Mouse (Mus musculus): ENCODE measurements around the gene Rnase9. TPM values are rescaled to one million over a fixed set of nuclear protein-coding genes. Genes with fewer than 3 reads are reported as not detected.
A peak's percentile ranks its signal among the peaks of the same experiment; 100 is the strongest.
"Not testable (repeated sequence)": the region's sequence is repeated elsewhere in the genome, so short reads cannot be mapped to it uniquely, and the experiment has no call there.

The Rnase9 gene
- polyA plus RNA-seq, 1 experiment, result not detected

DNA sequence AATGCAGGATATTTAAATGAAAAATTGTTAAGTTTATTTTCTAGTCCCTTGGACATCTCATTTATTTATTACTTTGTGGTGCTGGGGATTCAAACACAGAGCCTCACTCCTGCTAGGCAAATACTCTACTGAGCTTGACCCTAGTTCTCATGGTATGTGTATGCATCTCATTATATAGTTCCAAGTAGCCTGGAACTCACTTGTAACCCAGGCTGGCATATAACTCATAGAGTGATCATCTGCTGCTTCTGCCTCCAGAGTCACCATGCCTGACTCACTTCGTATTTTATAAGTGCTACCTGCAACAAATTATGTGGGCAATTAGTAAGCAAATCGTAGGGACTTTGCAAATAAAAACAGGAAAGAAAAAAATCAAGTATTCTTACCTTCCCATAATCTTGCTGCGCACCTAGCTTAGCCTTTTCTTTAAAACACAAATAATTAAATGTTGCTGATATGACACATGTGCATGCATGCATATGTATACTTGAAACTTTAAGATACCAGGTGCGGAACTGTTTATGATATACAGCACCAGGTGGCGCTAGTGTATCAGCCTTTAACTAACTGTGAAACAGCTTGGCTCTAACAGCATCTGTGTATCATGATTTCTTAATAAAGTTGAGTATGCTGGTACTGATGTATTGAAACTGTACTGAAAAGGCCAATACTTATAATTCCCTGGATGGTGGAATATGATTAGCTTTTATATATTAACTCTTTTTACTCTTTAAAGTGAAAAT is 15.1 kb downstream of the Rnase9 start:
- Histone ChIP-seq H3K36me3 (ENCODE audit: control insufficient read depth, insufficient read depth, low read length) (no peaks in the 10 kb centered on the region), H3K4me1 (ENCODE audit: control insufficient read depth, insufficient read depth, insufficient read length) (no peaks in the 10 kb centered on the region), H3K4me3 (ENCODE audit: extremely low read depth, insufficient read depth, insufficient read length) (no peak overlapping the region), H3K27ac (ENCODE audit: insufficient read depth, low read length) (no peak overlapping the region), H3K27me3 (ENCODE audit: control insufficient read depth, insufficient read depth, low read length) (no peaks in the 10 kb centered on the region)
- peak; percentile 33; the same call in 1 of the 2 replicates for TF ChIP-seq CTCF (IDR thresholded peaks at IDR 0.05; ENCODE audit: extremely low read depth, insufficient read depth, insufficient read length, insufficient replicate concordance)
- no peak for TF ChIP-seq POLR2A (IDR thresholded peaks at IDR 0.05; ENCODE audit: low read depth, low read length)
- peak; percentile 69 to 74 for DNase-seq (ENCODE audit: low read depth in 1 of 2, low spot score in 2 of 2)
- 39% methylated on average over 5 of the region's 5 CpGs for WGBS

DNA sequence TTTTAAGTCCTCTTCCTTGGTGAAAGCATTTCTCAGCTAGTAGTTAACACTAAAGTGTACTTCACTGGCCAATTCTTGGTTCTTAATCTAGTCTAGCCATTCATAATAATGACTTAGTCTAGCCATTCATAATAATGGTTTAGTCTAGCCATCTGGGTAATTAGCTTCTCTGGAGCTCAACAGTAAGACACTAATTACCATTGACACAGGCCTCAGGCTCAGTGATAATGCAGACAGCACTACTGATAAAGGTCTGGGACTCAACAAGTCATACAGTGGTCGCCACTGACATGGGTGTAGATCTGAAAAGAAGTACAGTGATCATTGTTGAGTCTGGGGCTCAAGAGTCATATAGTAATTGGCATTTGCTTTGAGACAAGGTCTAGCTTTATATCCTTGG is 16.8 kb downstream of the Rnase9 start:
- DNase-seq (ENCODE audit: low read depth in 1 of 2, low spot score in 2 of 2), result no peak
- Histone ChIP-seq H3K36me3 (ENCODE audit: control insufficient read depth, insufficient read depth, low read length) (no peaks in the 10 kb centered on the region), H3K27me3 (ENCODE audit: control insufficient read depth, insufficient read depth, low read length) (no peaks in the 10 kb centered on the region), H3K27ac (ENCODE audit: insufficient read depth, low read length) (no peak overlapping the region), H3K4me1 (ENCODE audit: control insufficient read depth, insufficient read depth, insufficient read length) (no peaks in the 10 kb centered on the region), H3K4me3 (ENCODE audit: extremely low read depth, insufficient read depth, insufficient read length) (no peak overlapping the region)
- WGBS, result 79% methylated on average over 1 of the region's 1 CpGs
- TF ChIP-seq CTCF (IDR thresholded peaks at IDR 0.05; ENCODE audit: extremely low read depth, insufficient read depth, insufficient read length, insufficient replicate concordance), result no peak
- TF ChIP-seq POLR2A (IDR thresholded peaks at IDR 0.05; ENCODE audit: low read depth, low read length), result no peak

DNA sequence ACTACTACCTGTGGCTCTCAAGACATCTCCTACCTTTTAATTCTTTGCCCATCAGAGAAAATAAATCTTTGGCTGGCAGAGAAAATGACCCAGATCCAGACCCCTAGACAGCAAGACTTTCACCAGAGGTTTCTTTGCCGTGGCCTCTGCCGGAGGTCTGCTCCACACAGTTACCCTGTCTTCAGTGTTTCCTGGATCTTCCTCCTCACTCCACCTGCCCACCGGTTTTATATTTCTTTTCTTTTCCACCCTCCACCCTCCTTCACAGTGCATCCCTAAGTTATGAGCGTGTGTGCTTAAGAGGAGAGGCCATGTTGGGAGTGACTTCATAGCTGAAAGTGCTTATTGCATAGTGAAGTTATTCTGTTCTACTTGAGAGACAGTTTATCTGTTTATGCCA is 18.2 kb downstream of the Rnase9 start:
- H3K4me1 ChIP-seq (ENCODE audit: control insufficient read depth, insufficient read depth, insufficient read length), result no peaks in the 10 kb centered on the region
- no peak overlapping the region for H3K4me3 ChIP-seq (ENCODE audit: extremely low read depth, insufficient read depth, insufficient read length)
- no peaks in the 10 kb centered on the region for H3K27me3 ChIP-seq (ENCODE audit: control insufficient read depth, insufficient read depth, low read length)
- DNase-seq (ENCODE audit: low read depth in 1 of 2, low spot score in 2 of 2), result no peak
- H3K27ac ChIP-seq (ENCODE audit: insufficient read depth, low read length), result no peak overlapping the region
- TF ChIP-seq POLR2A (IDR thresholded peaks at IDR 0.05; ENCODE audit: low read depth, low read length), result no peak
- TF ChIP-seq CTCF (IDR thresholded peaks at IDR 0.05; ENCODE audit: extremely low read depth, insufficient read depth, insufficient read length, insufficient replicate concordance), result no peak
- H3K36me3 ChIP-seq (ENCODE audit: control insufficient read depth, insufficient read depth, low read length), result no peaks in the 10 kb centered on the region
- 92% methylated on average over 4 of the region's 4 CpGs for WGBS

DNA sequence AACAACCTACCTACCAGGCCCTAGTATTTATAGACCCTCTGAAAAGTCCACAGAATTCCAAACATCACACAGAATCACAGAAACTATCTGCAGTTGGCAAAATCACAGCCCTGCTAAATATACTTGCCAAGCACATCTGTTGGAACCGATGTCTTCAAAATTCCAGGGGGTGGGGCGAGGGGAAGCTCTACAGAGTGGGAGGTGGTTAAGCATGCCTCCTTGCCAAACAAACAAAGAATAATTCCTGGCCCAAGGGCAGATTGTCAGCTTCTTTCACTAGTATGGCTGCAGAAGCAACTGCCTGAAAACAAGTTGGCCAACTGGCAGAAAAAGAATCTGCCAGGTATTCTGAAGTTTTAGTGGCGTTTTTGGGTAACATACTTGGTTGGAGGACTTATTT is 24.4 kb downstream of the Rnase9 start:
- H3K27ac ChIP-seq (ENCODE audit: insufficient read depth, low read length), result no peak overlapping the region
- 86% methylated on average over 3 of the region's 3 CpGs for WGBS
- no peak overlapping the region for H3K4me3 ChIP-seq (ENCODE audit: extremely low read depth, insufficient read depth, insufficient read length)
- H3K4me1 ChIP-seq (ENCODE audit: control insufficient read depth, insufficient read depth, insufficient read length), result no peaks in the 10 kb centered on the region
- no peaks in the 10 kb centered on the region for H3K36me3 ChIP-seq (ENCODE audit: control insufficient read depth, insufficient read depth, low read length)
- no peak for DNase-seq (ENCODE audit: low read depth in 1 of 2, low spot score in 2 of 2)
- TF ChIP-seq CTCF (IDR thresholded peaks at IDR 0.05; ENCODE audit: extremely low read depth, insufficient read depth, insufficient read length, insufficient replicate concordance), result no peak
- no peak for TF ChIP-seq POLR2A (IDR thresholded peaks at IDR 0.05; ENCODE audit: low read depth, low read length)
- H3K27me3 ChIP-seq (ENCODE audit: control insufficient read depth, insufficient read depth, low read length), result no peaks in the 10 kb centered on the region

DNA sequence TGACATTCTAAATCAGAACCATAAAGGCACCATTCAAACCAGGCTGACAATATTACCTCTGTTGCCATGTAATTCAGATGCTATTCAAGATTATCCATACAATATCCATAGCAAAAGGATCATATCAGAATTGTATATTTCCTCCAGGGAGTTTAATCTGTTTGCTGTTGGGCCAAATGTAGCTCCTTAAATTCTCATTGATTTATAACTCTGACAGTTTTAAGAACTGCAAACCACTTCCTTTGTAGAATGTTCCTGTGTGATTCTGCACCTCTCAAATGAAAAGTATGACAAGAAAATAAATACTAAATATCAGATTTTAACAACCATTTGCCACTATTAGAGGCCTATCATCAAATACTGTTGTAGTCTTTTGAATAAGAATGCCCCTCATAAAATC is 25.9 kb downstream of the Rnase9 start:
- no peaks in the 10 kb centered on the region for H3K27me3 ChIP-seq (ENCODE audit: control insufficient read depth, insufficient read depth, low read length)

DNA sequence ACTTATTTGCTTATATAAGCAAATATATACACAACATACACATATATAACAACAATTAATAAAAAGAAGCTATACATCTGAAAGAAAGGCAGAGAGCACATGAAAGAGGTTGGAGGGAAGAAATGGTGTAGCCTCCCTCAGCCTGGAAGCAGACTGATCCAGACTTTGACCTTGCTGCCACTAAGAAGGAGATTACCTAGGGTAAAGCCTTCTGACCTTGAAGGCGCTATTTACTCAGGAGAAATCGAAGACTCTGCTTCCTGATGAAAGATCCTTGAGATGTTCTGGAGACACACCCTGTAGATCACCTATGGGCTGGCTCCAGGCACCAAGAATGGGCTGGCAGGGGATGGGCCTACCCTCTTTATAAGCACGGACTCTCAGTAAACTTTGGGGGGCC is 26.9 kb downstream of the Rnase9 start:
- not testable (repeated sequence) for H3K4me3 ChIP-seq (ENCODE audit: extremely low read depth, insufficient read depth, insufficient read length); DNase-seq (ENCODE audit: low read depth in 1 of 2, low spot score in 2 of 2); H3K4me1 ChIP-seq (ENCODE audit: control insufficient read depth, insufficient read depth, insufficient read length); H3K27ac ChIP-seq (ENCODE audit: insufficient read depth, low read length); H3K36me3 ChIP-seq (ENCODE audit: control insufficient read depth, insufficient read depth, low read length); H3K27me3 ChIP-seq (ENCODE audit: control insufficient read depth, insufficient read depth, low read length)
- 87% methylated on average over 3 of the region's 3 CpGs for WGBS

More for the DNA sequence above, 25.9 kb downstream of the Rnase9 start:
- no peak for DNase-seq (ENCODE audit: low read depth in 1 of 2, low spot score in 2 of 2)
- TF ChIP-seq CTCF (IDR thresholded peaks at IDR 0.05; ENCODE audit: extremely low read depth, insufficient read depth, insufficient read length, insufficient replicate concordance) (no peak), POLR2A (IDR thresholded peaks at IDR 0.05; ENCODE audit: low read depth, low read length) (no peak)
- H3K4me1 ChIP-seq (ENCODE audit: control insufficient read depth, insufficient read depth, insufficient read length), result no peaks in the 10 kb centered on the region
- H3K4me3 ChIP-seq (ENCODE audit: extremely low read depth, insufficient read depth, insufficient read length), result no peak overlapping the region
- H3K27ac ChIP-seq (ENCODE audit: insufficient read depth, low read length), result no peak overlapping the region
- no peaks in the 10 kb centered on the region for H3K36me3 ChIP-seq (ENCODE audit: control insufficient read depth, insufficient read depth, low read length)

DNA sequence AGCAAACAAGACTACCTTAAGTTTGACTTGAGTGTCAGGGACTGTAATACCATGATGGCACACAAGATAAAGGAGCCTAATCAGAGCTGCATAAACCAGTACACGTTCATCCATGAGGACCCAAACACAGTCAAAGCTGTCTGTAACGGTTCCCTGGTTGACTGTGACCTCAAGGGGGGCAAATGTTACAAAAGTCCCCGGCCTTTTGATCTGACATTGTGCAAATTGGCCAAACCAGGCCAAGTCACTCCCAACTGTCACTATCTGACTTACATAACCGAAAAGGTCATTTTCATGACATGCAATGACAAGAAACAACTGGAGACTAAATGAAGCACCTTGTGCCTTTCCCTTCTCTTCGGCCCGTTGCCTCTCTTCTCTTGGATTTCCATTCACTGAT is 32.1 kb downstream of the Rnase9 start:
- H3K27ac ChIP-seq (ENCODE audit: insufficient read depth, low read length), result no peak overlapping the region

More for the DNA sequence above, 32.1 kb downstream of the Rnase9 start:
- H3K36me3 ChIP-seq (ENCODE audit: control insufficient read depth, insufficient read depth, low read length), result no peaks in the 10 kb centered on the region
- no peaks in the 10 kb centered on the region for H3K27me3 ChIP-seq (ENCODE audit: control insufficient read depth, insufficient read depth, low read length)
- no peaks in the 10 kb centered on the region for H3K4me1 ChIP-seq (ENCODE audit: control insufficient read depth, insufficient read depth, insufficient read length)
- DNase-seq (ENCODE audit: low read depth in 1 of 2, low spot score in 2 of 2), result no peak
- WGBS, result 85% methylated on average over 6 of the region's 6 CpGs
- no peak for TF ChIP-seq POLR2A (IDR thresholded peaks at IDR 0.05; ENCODE audit: low read depth, low read length)
- TF ChIP-seq CTCF (IDR thresholded peaks at IDR 0.05; ENCODE audit: extremely low read depth, insufficient read depth, insufficient read length, insufficient replicate concordance), result no peak
- H3K4me3 ChIP-seq (ENCODE audit: extremely low read depth, insufficient read depth, insufficient read length), result no peak overlapping the region

Data from spleen, adult 2 months (tissue).